Mouse (Mus musculus): ENCODE data around the gene Phf10. TPM values are rescaled to one million over a fixed set of nuclear protein-coding genes. Genes with fewer than 3 reads are reported as not detected.
"Not testable (repeated sequence)": the region's sequence is repeated elsewhere in the genome, so short reads cannot be mapped to it uniquely, and the experiment has no call there.

The Phf10 gene
- total RNA-seq (2015; ENCODE audit: low replicate concordance), result 217 and 251 TPM in 2 replicates
- 117 and 125 TPM in 2 replicates for total RNA-seq (2017; ENCODE audit: low replicate concordance)

DNA sequence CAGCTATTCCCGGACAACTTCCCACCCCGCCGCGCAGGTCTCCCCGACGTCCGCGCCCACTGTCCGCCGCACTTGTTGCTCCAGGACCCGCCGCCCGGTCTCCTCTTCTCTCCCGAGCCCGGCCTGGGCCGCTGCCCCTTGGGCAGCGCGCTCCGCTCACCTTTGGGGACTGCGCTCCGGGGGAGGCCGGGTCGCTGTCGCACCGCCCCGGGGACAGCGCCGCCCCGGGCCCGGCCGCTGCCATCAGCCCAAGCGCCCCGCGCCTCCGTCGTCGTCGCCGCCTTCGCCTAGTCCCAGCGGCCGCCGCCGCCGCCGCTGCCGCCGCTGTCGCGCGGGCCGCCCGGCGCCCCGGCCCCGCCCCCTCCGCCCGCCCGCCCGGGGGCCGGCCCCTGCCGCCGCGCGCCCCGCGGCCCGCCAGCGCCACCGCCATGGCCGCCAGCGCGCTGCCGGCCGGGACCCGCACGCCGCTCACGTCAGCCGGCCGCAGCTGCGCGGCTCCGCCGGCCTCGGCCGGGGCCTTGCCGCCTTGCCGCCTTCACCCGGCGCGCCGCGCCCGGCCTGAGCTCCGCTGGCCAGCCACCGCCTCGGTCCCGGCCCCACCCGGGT, at the start of gene Phf10:
TSS of gene Phf10 (minus strand) at position 323 of the 606 bp plus-strand sequence.
- peak; percentile 32 for ATAC-seq (replicated peaks; ENCODE audit: low FRiP score, poor library complexity, severe bottlenecking)

- peak; percentile 93 for ATAC-seq (replicated peaks; ENCODE audit: low FRiP score, poor library complexity, severe bottlenecking)
Measured at GRCm38 (mm10) chr17:15009706-15010413, 48.8 kb upstream of the Phf10 start, which contains the start of gene Gm3435. Gm3435 (plus strand) TSS chr17:15010176.

DNA sequence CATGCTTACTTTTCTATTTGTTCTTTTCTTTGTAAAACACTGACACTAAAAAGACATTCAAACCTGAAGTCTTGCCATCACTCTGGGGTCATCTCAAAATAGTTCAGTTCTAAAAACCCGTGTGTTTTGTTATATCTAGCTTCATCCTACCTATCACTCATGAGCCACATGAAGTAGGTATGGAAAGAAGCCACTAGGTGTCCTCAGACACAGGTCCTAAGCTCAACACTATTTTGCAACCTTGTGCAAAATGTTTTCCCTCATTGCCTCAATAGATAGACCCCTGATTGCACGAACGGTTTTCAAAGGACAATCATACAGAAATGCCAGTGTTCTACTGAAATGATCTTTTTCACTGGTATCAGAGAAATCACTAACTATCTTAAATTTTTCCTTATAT, 48.0 kb upstream of the Phf10 start:
- peak; percentile 79 for ATAC-seq (replicated peaks; ENCODE audit: low FRiP score, poor library complexity, severe bottlenecking)

- peak; percentile 67 for ATAC-seq (replicated peaks; ENCODE audit: low FRiP score, poor library complexity, severe bottlenecking)
Measured at GRCm38 (mm10) chr17:15000047-15000446, 39.0 kb upstream of the Phf10 start.

DNA sequence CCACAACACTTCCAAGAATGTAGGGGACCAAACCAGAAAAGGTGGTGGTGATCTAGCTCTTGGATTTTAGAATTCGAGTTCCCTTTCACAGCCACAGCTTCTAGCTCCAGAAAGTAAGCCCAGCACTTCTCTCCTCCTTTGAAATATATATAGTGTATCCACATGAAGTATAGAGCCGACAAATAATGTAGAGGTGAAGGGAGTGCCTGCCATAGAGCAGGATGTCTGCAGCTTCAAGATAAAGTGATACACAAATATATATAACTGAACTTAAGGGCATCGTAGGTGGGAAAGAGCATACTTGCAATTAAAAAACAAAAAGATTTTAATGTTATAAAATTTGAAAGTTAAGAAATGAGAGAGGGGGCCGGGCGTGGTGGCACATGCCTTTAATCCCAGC, 33.1 kb upstream of the Phf10 start:
- peak; percentile 55 for ATAC-seq (replicated peaks; ENCODE audit: low FRiP score, poor library complexity, severe bottlenecking)

- ATAC-seq (replicated peaks; ENCODE audit: low FRiP score, poor library complexity, severe bottlenecking), result peak; percentile 28; the same call in 1 of the 2 replicates
Measured at GRCm38 (mm10) chr17:14993139-14993832, 32.2 kb upstream of the Phf10 start.

GRCm38 (mm10) chr17:14992522-14993138, 31.6 kb upstream of the Phf10 start:
- peak; percentile 49 for ATAC-seq (replicated peaks; ENCODE audit: low FRiP score, poor library complexity, severe bottlenecking)

- not testable (repeated sequence) for ATAC-seq (replicated peaks; ENCODE audit: low FRiP score, poor library complexity, severe bottlenecking)
Measured at GRCm38 (mm10) chr17:14990116-14990702, 29.1 kb upstream of the Phf10 start.

DNA sequence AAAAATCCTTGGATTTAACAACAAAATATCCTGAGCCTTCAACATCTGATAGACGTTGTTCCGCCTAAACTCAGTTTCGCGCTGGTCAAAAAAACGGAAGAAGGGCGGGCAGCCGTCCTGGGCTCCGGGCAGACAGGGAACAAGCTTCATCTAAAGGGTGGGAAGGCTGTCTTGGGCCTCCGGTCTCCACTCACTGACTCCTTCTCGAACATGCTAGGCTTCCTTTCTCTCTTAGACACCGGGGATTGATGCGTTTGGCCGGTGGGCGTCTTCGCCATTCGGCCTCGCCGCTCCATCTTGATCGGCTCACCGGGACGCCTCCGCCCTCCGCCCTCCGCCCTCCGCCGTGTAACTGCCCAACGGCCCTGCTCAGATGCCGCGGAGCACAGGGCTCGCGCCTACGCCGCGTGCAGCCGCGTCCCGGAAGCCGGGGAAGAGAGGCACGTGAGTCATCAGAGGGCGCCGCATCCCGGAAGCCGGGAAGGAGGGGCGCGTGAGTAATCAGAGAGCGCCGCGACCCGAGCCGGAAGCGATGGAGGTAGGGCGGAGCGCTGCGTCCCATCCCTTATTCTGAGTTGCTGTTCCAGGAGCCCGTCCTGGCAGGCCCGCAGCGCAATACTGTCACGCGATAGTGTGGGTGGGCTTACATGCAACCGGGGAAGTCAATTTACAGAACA, 17.4 kb upstream of the Phf10 start, which contains the start of the genes 9030025P20Rik and Gm3417:
TSS of gene 9030025P20Rik (plus strand) at position 107 of the 677 bp plus-strand sequence.
TSS of gene Gm3417 (minus strand) at position 429 of the 677 bp plus-strand sequence.
- peak; percentile 91 for ATAC-seq (replicated peaks; ENCODE audit: low FRiP score, poor library complexity, severe bottlenecking)

GRCm38 (mm10) chr17:14977718-14978361, 16.8 kb upstream of the Phf10 start:
- ATAC-seq (replicated peaks; ENCODE audit: low FRiP score, poor library complexity, severe bottlenecking), result peak; percentile 80

GRCm38 (mm10) chr17:14968373-14968913, 7.4 kb upstream of the Phf10 start:
- ATAC-seq (replicated peaks; ENCODE audit: low FRiP score, poor library complexity, severe bottlenecking), result peak; percentile 74

GRCm38 (mm10) chr17:14961557-14962154, 583 bp upstream of the Phf10 start:
- ATAC-seq (replicated peaks; ENCODE audit: low FRiP score, poor library complexity, severe bottlenecking), result peak; percentile 23

- ATAC-seq (replicated peaks; ENCODE audit: low FRiP score, poor library complexity, severe bottlenecking), result peak; percentile 13
Measured at GRCm38 (mm10) chr17:14960520-14960919, 553 bp downstream of the Phf10 start.

DNA sequence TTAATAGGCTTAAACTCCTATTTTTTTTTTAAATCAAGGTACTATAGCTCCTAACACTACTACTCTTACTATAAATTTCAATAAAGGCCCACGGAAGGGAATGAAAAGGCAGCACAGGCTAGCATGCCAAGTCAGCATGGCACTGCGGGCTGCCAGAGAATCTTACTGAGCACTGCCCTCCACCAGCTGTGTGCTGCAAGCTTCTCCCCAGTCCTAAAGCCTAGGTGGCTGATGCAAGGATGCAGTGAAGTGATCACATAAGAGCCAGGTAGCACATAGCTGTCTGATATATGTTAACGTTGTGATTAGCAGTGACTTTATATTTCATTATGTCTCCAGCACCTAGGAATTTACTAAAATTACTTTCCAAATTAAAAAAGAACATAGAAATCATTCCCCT, 1.1 kb downstream of the Phf10 start:
- peak; percentile 56 for ATAC-seq (replicated peaks; ENCODE audit: low FRiP score, poor library complexity, severe bottlenecking)

GRCm38 (mm10) chr17:14958686-14959327, 2.3 kb downstream of the Phf10 start:
- no peak for ATAC-seq (replicated peaks; ENCODE audit: low FRiP score, poor library complexity, severe bottlenecking)

- ATAC-seq (replicated peaks; ENCODE audit: low FRiP score, poor library complexity, severe bottlenecking), result peak; percentile 80
Measured at GRCm38 (mm10) chr17:14953452-14953851, 7.6 kb downstream of the Phf10 start.

DNA sequence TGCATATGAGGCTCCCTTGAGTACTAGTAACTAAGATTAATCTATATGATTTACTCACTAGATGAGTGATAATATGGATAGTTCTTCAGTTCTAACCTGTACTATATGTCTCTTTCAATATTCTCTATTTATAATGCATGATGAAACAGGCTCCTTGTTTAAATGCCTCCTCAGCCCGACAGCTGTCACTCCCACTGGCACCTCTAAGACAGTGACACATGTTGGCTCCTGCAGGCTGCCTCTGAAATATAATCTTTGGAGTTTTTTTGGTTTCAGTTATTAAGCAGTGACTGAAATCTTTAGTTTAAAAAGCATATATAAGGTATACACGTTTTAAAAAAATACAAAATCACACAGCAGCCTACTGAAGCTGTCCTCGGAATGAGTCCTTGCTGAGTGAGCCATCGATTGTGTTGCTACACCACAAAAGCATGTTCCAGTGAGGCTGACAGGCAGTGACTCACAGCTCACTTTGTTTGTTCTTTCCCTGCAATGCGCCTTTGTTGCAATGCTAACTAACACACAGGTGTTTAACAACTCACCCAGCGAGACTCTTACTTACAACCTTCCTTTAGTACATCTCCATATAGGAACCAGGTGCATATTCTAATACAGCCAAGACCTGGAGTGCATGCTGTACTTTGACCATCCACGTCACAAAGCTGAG, 11.8 kb downstream of the Phf10 start:
- ATAC-seq (replicated peaks; ENCODE audit: low FRiP score, poor library complexity, severe bottlenecking), result no peak

Measured in erythroid progenitor cell, adult 5-6 weeks (primary cell).